Mouse (Mus musculus): Measurements from ENCODE around the gene 1700020N01Rik. TPM values are rescaled to one million over a fixed set of nuclear protein-coding genes. Genes with fewer than 3 reads are reported as not detected.

The 1700020N01Rik gene
- total and polyA plus RNA-seq, 3 experiments: not detected

DNA sequence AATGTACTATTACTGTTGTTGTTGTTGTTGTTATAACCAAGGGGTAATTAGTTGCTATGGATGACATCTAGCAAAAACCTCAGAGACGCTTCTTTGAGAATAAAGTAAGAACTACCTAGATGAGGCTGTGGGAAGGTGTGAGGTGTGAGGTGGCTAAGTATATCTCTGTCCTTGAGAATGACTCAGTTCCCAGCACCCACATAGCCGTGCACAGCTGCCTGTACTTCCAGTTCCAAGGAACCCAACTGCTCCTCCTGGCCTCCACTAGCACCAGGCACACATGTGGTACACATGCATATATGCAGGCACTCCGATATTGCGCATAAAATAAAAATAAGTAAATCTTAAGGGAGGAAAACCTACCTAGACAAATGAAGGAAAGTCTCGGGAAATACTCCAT, 28.8 kb upstream of the 1700020N01Rik start:
- Histone ChIP-seq H3K4me3 (ENCODE audit: low read depth, low read length) (no peak overlapping the region), H3K27me3 (ENCODE audit: insufficient read depth, low read length) (peaks cover 28% of the 10 kb centered on the region), H3K36me3 (replicated peaks) (no peaks in the 10 kb centered on the region), H3K9me3 (replicated peaks) (no peaks in the 10 kb centered on the region), H3K4me1 (ENCODE audit: insufficient read depth, low read depth, low read length) (peaks cover 3% of the 10 kb centered on the region)
- no peak for ATAC-seq (ENCODE audit: extremely low read depth, insufficient number of reproducible peaks, low FRiP score, poor library complexity, severe bottlenecking)
- no peak for DNase-seq (ENCODE audit: low spot score)
- no peak for TF ChIP-seq POLR2AphosphoS5 (IDR thresholded peaks at IDR 0.05; ENCODE audit: insufficient replicate concordance, low read depth, low read length)
- no peak for TF ChIP-seq CTCF (IDR thresholded peaks at IDR 0.05; ENCODE audit: low read depth, low read length)
- TF ChIP-seq GATA2 (IDR thresholded peaks at IDR 0.05; ENCODE audit: borderline replicate concordance, low read depth, low read length): no peak
- TF ChIP-seq TAL1 (conservative IDR thresholded peaks at IDR 0.05; ENCODE audit: low read depth, low read length): no peak
- no peak for TF ChIP-seq GATA1 (IDR thresholded peaks at IDR 0.05; ENCODE audit: borderline replicate concordance, low read length)

DNA sequence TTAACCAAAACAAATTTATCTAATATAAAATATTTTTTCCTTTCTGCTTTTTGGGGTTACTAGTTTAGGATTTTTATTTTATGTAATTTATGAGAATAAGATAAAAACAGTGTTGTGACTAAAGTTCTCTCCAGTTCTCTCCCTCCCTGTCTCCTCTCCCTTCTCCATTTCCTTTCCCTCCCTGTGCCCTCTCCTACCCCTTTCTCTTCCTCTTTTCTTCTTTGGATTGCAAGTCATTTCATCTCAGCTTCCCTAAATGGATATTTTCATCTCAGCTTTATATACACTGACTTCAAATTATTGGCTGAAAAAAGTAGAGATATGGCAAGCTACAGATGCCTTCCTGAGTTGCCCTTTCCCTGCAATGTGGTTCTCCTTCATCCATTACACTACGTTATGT, 26.9 kb upstream of the 1700020N01Rik start:
- no peak for ATAC-seq (ENCODE audit: extremely low read depth, insufficient number of reproducible peaks, low FRiP score, poor library complexity, severe bottlenecking)

DNA sequence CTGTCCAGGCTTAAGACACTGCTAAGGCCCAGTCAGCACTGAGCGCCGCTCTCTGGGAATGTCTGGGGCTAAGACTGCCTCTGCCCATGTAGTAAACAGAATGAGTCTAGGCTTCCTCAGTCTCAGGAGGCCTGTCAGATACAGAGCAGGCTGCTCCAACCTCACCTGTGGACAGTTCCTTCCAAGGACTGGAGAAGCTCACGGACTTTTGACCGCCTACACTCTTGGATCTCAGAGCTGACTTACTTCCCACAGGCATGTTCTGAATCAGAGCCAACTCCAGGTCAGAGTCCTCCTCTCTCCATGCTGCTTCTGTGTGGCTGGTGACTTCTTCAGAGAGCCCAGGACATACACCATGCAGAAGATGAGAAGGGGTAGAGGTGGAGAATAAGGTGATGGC, 21.3 kb upstream of the 1700020N01Rik start:
- Histone ChIP-seq H3K9me3 (replicated peaks) (no peaks in the 10 kb centered on the region), H3K27me3 (ENCODE audit: insufficient read depth, low read length) (peaks cover 16% of the 10 kb centered on the region), H3K36me3 (replicated peaks) (no peaks in the 10 kb centered on the region), H3K4me3 (ENCODE audit: low read depth, low read length) (no peak overlapping the region), H3K4me1 (ENCODE audit: insufficient read depth, low read depth, low read length) (peaks cover 11% of the 10 kb centered on the region)
- TF ChIP-seq GATA2 (IDR thresholded peaks at IDR 0.05; ENCODE audit: borderline replicate concordance, low read depth, low read length) (no peak), POLR2AphosphoS5 (IDR thresholded peaks at IDR 0.05; ENCODE audit: insufficient replicate concordance, low read depth, low read length) (no peak), TAL1 (conservative IDR thresholded peaks at IDR 0.05; ENCODE audit: low read depth, low read length) (no peak), CTCF (IDR thresholded peaks at IDR 0.05; ENCODE audit: low read depth, low read length) (no peak), GATA1 (IDR thresholded peaks at IDR 0.05; ENCODE audit: borderline replicate concordance, low read length) (no peak)
- DNase-seq (ENCODE audit: low spot score) (no peak), ATAC-seq (ENCODE audit: extremely low read depth, insufficient number of reproducible peaks, low FRiP score, poor library complexity, severe bottlenecking) (no peak)

More for the DNA sequence above, 26.9 kb upstream of the 1700020N01Rik start:
- DNase-seq (ENCODE audit: low spot score): no peak
- Histone ChIP-seq H3K4me1 (ENCODE audit: insufficient read depth, low read depth, low read length) (no peaks in the 10 kb centered on the region; the same call in none of the 2 replicates), H3K9me3 (replicated peaks) (no peaks in the 10 kb centered on the region), H3K4me3 (ENCODE audit: low read depth, low read length) (no peak overlapping the region), H3K27me3 (ENCODE audit: insufficient read depth, low read length) (peaks cover 18% of the 10 kb centered on the region), H3K36me3 (replicated peaks) (no peaks in the 10 kb centered on the region)
- TF ChIP-seq GATA2 (IDR thresholded peaks at IDR 0.05; ENCODE audit: borderline replicate concordance, low read depth, low read length) (no peak), GATA1 (IDR thresholded peaks at IDR 0.05; ENCODE audit: borderline replicate concordance, low read length) (no peak), POLR2AphosphoS5 (IDR thresholded peaks at IDR 0.05; ENCODE audit: insufficient replicate concordance, low read depth, low read length) (no peak), TAL1 (conservative IDR thresholded peaks at IDR 0.05; ENCODE audit: low read depth, low read length) (no peak), CTCF (IDR thresholded peaks at IDR 0.05; ENCODE audit: low read depth, low read length) (no peak)

DNA sequence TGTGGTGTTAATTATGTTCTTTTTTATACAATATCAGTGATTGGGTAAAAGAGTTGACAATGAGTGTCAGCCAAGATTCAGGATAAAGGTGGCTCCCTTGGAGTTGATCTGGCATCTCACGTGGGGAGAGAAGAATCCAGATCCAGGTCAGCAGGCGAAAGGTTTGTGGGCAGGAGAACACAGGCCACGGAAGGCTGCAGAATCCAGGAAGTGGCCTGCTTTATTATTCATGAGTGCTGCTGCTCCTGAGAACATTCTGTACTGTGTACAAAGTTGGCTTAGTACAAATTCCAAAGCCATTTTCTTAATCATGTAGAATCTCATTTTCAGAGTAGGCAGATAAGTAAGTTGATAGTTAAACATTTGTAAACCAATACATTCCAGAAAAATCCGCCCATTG, 19.2 kb upstream of the 1700020N01Rik start:
- Histone ChIP-seq H3K27me3 (ENCODE audit: insufficient read depth, low read length) (peaks cover 16% of the 10 kb centered on the region), H3K9me3 (replicated peaks) (no peaks in the 10 kb centered on the region), H3K36me3 (replicated peaks) (no peaks in the 10 kb centered on the region), H3K4me1 (ENCODE audit: insufficient read depth, low read depth, low read length) (peaks cover 11% of the 10 kb centered on the region), H3K4me3 (ENCODE audit: low read depth, low read length) (no peak overlapping the region)
- no peak for DNase-seq (ENCODE audit: low spot score)
- no peak for TF ChIP-seq CTCF (IDR thresholded peaks at IDR 0.05; ENCODE audit: low read depth, low read length)
- no peak for TF ChIP-seq GATA1 (IDR thresholded peaks at IDR 0.05; ENCODE audit: borderline replicate concordance, low read length)
- TF ChIP-seq POLR2AphosphoS5 (IDR thresholded peaks at IDR 0.05; ENCODE audit: insufficient replicate concordance, low read depth, low read length): no peak
- ATAC-seq (ENCODE audit: extremely low read depth, insufficient number of reproducible peaks, low FRiP score, poor library complexity, severe bottlenecking): no peak

DNA sequence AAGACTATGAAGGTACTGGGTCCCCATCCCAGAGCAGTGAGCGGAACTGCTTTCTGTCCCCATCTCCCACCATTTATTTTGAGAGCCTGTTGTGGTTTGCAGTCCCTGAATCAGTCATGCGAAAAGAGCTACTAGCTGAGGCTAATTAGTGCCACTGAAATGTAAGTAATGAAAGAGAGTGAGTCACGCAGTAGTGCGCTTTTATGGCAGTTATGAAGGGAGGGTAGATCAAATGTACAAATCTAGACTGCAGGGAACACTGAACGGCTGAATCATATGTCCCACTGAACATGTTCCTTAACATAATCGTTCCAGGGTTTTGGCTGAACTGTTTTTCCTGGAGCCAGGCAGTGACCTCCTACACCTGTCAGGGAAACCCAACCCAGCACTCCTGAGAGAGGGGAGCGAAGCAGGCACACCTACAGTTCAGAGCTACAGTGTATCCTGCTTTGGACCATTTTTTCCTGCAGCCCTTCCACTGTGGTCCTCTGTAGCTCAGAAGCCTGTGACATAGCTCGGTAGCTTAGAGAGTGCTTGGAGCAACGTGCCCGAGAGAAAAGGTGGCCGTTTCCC, 17.1 kb upstream of the 1700020N01Rik start:
- no peak overlapping the region for H3K4me3 ChIP-seq (ENCODE audit: low read depth, low read length)
- H3K4me1 ChIP-seq (ENCODE audit: insufficient read depth, low read depth, low read length): peaks cover 13% of the 10 kb centered on the region

DNA sequence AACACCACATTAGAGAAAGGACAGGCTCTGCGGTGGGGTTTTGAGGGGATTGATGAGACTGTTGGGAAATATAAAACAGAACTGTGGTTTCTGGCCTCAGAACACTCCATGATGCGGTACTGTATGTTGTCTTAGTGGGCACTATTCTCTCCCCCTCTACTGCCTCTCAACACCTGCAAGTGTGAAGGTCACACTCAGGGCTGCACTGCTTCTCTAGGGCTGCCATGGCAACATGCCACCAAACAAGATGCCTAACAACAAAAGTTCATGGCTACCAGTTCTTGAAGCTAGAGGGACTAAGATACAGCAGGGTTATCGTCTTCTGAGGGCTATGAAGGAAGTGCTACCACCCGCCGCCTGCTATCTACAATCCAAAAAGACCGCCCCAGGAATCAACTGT, 15.1 kb upstream of the 1700020N01Rik start:
- ATAC-seq (ENCODE audit: extremely low read depth, insufficient number of reproducible peaks, low FRiP score, poor library complexity, severe bottlenecking) (no peak), DNase-seq (ENCODE audit: low spot score) (no peak)
- H3K27me3 ChIP-seq (ENCODE audit: insufficient read depth, low read length): peaks cover 3% of the 10 kb centered on the region; the same call in 1 of the 2 replicates
- TF ChIP-seq GATA1 (IDR thresholded peaks at IDR 0.05; ENCODE audit: borderline replicate concordance, low read length) (no peak), GATA2 (IDR thresholded peaks at IDR 0.05; ENCODE audit: borderline replicate concordance, low read depth, low read length) (no peak), CTCF (IDR thresholded peaks at IDR 0.05; ENCODE audit: low read depth, low read length) (no peak), POLR2AphosphoS5 (IDR thresholded peaks at IDR 0.05; ENCODE audit: insufficient replicate concordance, low read depth, low read length) (no peak), TAL1 (conservative IDR thresholded peaks at IDR 0.05; ENCODE audit: low read depth, low read length) (no peak)
- H3K9me3 ChIP-seq (replicated peaks): no peaks in the 10 kb centered on the region
- H3K4me1 ChIP-seq (ENCODE audit: insufficient read depth, low read depth, low read length): peaks cover 9% of the 10 kb centered on the region
- H3K4me3 ChIP-seq (ENCODE audit: low read depth, low read length): no peak overlapping the region
- no peaks in the 10 kb centered on the region for H3K36me3 ChIP-seq (replicated peaks)

More for the DNA sequence above, 17.1 kb upstream of the 1700020N01Rik start:
- H3K36me3 ChIP-seq (replicated peaks): no peaks in the 10 kb centered on the region
- ATAC-seq (ENCODE audit: extremely low read depth, insufficient number of reproducible peaks, low FRiP score, poor library complexity, severe bottlenecking) (peak; percentile 22; the same call in 1 of the 2 replicates), DNase-seq (ENCODE audit: low spot score) (no peak)
- H3K9me3 ChIP-seq (replicated peaks): no peaks in the 10 kb centered on the region
- peaks cover 8% of the 10 kb centered on the region for H3K27me3 ChIP-seq (ENCODE audit: insufficient read depth, low read length)
- TF ChIP-seq GATA2 (IDR thresholded peaks at IDR 0.05; ENCODE audit: borderline replicate concordance, low read depth, low read length) (no peak), POLR2AphosphoS5 (IDR thresholded peaks at IDR 0.05; ENCODE audit: insufficient replicate concordance, low read depth, low read length) (no peak), GATA1 (IDR thresholded peaks at IDR 0.05; ENCODE audit: borderline replicate concordance, low read length) (no peak), TAL1 (conservative IDR thresholded peaks at IDR 0.05; ENCODE audit: low read depth, low read length) (no peak), CTCF (IDR thresholded peaks at IDR 0.05; ENCODE audit: low read depth, low read length) (no peak)

All from G1E (cell line).